Mouse (Mus musculus) liver, embryonic 14.5 days (tissue): ENCODE measurements at regions not wholly inside any gene's neighbourhood (a gene's known extent, or its start where the extent isn't known, plus 50 kb on each side); places are given as distances from the start of the nearest gene placed in this dataset.

Experiments used
- CTCF ChIP-seq: IDR thresholded peaks from 2 replicates; pipeline ENCODE4 v1.5.1; 2016; ENCODE audit warnings: antibody characterized with exemption, low read depth, control low read depth
- EP300 ChIP-seq: IDR thresholded peaks from 2 replicates; pipeline ENCODE4 v1.6.1; 2016; ENCODE audit warnings: antibody characterized with exemption, low read depth

DNA sequence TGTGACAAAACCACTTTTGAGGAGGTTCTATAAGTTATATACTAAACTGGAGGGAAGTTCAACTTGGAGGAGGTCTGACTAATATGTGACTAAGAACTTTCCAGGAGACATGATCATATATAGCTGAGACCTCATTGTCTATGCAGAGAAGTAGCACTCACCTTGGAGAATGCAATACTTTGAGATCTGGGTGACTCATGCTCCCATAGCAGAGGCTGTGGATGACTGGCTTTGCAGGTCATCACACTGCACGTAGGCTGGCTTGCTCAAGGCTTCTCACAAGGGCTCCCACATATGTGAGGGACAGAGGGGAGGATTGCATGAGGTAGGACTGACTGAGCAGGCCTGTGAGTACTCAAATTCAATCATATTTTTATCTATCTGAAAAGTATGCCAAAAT is 726.7 kb downstream of the Inhba start:
- TF ChIP-seq CTCF (no peak), EP300 (no peak)
